Mouse (Mus musculus): Measurements from ENCODE around the gene Car15.

The Car15 gene

DNA sequence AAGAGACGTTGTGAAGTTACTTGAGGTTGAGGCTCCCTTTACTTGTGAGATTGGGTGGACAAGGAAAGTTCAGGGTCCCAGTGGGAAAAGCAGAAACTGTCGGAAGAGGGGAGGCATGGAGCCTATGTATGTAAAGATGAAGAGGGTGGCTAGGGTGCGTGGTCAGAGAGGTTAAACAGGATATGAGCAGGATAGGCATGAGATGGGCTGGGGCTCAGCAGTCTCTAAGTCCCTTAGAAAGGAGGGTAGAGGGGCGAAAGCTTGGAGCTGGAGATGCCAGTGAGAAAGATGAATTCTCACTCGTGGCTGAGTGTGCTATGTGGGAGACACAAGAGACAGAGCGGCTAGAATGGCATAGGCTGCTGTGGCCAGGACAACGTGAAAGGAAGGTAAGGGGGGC is 5.3 kb downstream of the Car15 start, which contains the start of gene B830017H08Rik:
Gene B830017H08Rik (plus strand): TSS at position 301 of the 400 bp plus-strand sequence.
- DNase-seq, result no peak

DNA sequence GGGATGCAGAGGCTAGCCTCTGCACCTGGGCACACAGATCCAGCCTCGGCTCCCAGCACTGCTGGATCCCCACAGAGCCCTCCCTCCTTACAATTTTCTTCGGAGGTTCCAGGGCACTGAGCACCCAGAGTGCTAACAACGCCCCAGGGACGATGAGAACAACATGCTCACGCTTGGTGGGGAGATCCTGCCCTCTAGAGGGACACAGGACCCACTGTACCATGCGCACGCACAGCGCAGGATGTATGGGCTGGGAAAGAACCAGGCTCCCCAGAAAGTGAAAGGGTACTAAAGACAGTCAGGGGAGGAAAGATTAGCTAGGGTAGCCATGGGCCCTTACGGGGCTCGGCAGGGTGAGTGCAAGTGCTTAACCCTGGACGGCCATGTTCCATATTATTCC is 6.4 kb downstream of the Car15 start:
- no peak for DNase-seq

DNA sequence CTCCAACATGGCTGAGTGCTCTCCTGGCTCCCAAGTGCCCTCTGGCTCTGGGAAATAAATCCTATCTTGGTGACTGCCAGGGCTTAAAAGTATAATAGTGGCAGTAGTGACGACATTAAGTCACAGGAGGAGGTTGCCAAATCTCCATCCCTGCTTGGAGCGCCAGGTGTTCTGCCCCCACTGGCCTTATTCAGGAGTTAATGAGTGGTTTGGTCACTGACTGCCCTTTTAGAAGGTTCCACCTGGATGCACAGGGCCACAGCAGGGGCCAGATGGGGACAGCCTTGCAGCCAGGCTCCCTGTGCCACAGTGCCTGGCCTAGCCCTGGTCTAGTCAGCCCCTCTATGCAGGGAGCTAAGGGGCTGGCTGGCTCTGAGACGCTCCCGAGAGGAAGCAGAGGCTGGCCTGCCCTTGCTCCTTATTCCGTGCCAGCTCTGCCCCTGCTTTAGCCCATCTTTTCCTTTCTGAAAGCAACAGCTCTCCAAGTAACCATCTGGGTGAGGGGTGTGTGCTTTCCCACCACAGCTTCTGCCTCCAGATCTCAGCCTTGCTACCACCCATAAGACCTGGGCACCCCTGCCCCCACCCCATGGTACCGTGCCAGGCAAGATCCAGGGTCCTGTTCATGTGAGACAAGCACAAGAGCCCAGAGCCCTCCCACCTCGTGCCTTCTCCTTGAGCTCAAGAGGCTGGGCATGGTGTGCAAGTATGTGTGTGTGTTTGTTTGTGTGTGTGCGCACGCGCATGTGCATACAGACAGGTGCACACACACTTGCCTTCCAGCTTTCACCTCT is 7.6 kb downstream of the Car15 start:
- DNase-seq, result peak; percentile 56 to 72

DNA sequence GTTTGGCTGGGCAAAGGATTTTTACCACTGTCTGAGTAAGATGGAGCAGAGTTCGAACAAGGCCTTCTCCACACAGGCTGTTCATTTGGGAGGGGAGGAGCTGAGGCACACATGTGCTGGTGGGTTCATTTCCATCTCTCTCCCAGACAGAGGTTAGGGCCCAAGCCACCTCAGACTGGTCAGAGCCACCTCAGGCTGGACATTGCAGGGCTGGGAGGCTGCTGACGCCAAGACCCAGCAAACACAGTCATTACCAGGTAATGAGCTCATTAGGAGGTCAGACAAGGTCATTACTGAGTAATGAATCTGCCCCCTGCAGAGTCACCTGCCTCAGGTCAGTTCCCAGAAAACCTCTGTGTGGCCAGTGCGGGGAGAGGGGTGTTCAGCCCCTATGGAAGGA is 9.3 kb downstream of the Car15 start:
- peak; percentile 76 to 80 for DNase-seq

DNA sequence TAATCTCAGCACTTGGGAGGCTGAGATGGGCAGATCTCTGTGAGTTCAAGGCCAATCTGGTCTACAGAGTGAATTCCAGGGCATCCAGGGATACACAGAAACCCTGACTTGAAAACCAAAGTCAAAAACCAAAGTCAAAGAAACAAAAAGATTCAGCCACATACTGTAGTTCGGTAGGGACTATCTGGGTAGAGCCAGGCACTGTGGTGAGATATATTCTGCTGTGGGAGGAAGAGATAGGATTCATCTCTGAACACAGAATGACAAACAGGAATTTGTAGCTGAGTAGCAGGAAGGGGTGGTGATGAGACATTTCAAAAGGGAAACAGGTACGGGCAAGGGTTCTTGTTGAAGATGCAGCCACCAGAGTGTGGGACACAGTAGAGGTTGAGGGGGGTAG is 9.9 kb downstream of the Car15 start:
- no peak for DNase-seq

DNA sequence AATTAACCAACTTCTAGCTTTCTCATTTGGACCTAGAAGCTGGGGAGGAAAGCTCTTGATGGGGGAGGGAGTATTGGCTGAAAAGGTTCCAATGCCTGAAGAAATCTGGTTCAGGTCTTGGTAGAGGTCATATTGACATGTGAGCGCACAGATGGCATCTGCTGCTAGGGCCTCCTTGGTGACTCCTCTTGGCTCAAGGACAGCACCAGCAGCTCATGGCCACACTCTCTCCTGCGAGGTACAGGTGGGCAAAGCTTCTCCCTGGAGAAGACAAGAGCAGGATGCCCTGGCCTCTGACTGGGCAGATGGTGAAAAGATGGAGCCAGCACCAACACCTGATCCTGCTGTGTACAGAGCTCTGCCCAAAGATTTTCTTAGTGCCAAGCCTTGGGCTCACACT is 11.7 kb downstream of the Car15 start:
- DNase-seq, result no peak

DNA sequence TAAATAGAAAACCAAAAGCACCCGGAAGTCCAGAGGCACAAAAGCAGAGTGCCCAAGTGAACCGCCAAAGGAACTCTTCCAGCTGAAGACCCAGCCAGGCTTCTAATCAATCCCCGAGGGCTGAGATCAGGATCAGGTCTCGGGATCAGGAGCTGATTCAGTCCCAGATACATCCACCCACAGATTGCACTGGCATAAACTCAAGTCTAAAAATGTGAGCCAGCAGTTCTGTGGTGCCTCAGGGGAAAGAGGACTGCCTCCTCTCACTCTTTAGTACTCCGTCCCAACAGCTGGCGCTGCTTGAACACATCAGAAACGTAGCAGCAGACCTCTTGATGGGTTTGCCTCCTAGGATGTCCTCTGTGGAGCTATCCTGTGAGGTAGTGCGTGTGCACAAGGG is 21.6 kb downstream of the Car15 start:
- no peak for DNase-seq

DNA sequence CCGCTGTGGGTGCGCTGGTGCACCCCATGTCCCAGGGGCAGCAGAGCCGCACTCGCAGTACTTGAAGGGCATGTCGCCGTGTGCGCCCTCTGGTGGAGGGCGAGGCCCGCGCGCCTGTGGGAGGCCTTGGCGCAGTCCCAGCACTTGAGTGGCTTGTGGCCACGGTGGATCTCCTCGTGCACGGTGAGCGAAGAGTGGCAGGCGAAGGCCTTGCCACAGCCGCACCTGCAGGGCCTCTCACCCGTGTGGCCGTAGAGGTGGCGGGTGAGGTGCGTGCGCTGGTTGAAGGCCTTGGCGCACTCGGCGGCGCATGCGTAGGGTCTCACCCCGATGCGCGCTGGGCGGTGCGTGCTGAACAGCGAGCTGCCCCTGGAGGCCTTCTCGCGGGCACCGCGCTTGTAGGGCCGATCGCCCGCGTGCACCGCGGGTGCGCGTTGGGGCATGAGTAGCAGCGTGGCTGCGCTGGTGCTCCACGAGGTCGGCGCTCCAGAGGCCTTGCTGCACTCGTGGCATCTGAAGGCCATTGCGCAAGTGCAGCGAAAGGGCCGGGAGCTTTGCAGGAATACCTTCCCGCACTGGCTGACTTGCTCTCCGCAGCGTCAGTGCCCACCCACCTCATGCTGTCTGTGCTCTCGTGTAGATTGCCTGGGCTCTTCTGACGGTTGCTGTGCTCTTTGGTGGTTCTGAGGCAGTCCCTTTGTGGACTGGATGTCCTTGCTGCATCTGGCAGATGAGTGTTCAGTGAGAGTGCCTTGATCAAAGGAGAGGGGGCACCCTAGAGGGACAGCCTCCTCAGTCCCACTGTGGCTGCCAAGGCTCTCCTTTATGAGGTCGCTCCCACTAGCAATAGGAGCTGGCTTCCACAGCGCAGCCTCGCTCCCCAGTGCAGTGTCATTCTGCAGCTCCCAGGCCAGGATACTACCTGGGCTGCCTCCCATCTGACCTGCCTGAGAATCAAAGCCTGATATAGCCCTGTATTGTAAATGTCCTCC is 22.5 kb downstream of the Car15 start:
- peak; percentile 62 to 82 for DNase-seq

DNA sequence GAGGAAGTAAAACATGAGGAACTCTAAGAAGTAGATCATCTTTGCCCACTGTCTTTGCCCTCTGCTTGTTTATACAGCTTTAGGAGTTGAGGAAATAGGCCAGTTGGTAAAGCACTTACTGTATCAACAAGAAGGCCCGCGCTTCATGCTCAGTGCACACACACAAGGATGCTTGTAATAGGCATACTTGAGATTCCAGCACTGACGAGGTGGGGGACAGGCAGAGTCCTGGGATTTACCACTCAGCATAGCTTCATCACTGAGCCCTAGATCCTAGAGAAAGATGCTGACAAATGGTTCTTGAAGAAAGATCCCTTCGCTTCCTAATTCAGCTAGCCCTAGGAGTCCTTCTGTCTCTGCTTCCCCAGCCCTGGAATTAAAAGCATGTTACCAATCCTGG is 25.0 kb downstream of the Car15 start:
- no peak for DNase-seq

DNA sequence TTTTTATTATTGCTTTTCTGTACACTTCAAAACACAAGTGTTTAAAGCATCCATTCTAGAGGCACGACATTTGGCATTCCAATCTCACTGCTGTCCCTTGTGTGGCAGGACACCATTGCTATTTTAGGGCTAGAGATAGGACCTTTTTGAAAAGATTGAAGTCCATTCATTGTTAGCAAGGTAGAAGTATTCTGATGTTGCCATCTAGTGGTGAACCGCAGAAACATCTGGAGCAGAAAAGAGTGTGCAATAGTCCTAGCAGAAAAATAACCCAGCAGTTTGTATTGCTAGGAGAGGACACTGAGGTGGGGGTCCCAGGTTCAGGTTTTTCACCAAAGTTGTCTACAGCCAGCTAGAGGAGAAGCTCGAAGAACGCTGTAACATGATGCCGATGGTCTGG is 26.0 kb downstream of the Car15 start:
- peak; percentile 48 to 54 for DNase-seq

DNA sequence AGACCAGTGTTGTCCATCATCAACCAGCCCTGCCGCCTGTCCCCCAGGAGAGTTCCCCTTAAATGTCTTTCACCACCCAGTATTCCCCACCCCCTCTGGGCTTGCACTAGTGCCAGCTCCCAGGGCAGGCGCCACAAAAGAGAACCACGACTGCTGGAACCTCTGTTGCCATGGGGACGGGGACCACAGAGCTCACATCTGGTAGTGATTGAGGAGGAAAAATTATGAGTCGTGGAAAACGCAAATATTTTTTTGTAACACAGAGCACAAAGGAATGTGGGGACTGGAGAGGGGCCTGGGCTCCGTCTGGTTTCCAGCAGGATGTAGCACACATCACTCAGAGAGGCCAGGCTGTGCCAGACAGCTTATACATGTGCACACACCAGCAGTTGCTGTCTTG is 28.5 kb downstream of the Car15 start:
- DNase-seq, result no peak

DNA sequence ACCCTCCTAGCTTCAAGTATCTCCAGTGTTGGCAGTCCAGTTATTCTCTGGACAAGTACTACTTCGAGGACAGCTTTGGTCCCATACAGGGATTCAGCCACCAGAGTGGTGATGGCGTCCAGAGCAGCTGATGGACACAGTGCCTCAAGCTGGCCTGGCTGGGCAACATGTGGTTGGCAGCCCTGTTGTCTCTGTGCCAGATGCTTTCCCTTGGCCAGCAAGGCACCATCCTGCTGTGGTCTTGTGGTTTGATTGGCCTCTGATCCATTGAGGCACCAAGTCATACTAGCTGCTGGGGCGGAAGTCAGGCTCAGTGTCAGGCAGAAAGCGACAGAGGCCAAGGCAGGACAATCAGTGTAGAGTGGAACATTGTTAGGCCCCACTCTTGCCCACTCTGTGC is 29.0 kb downstream of the Car15 start:
- no peak for DNase-seq

DNA sequence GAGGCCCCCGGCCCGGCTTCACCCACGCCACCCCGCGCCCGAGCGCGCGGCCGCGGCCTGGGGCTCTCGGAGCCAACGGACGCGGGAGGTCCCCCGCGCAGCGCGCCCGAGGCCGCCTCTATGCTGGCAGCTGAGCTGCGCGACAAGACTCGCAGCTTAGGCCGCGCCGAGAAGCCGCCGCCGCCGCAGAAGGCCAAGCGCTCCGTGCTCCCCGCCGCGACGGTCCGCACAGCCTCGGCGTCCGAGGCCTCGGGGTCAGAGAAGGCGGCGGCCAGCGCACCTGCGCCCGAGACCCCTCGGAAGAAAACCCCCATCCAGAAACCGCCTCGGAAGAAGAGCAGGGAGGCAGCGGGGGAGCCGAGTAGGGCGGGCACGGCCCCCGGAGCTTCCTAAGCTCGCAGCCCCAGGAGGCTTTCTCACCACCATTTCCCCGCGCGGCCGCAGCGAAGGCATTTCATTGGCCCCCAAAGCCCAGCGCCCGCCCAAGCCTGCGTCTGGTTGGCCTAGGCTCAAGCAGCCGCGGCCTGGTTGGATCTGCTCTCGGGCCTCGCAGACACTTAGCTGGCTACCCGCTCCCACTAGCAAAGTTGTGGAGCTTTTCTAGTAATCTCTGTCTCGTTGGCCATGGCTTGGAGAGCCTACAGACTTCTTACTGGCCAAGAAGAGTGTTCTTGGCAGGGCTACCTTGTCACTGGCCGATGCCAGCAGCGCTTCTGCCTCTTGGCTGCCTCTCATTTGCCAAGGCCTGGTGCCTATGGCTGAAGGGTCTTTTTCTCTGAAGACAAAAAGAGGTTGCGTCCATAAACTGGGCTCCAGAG is 30.8 kb downstream of the Car15 start:
- peak; percentile 82 to 91 for DNase-seq

DNA sequence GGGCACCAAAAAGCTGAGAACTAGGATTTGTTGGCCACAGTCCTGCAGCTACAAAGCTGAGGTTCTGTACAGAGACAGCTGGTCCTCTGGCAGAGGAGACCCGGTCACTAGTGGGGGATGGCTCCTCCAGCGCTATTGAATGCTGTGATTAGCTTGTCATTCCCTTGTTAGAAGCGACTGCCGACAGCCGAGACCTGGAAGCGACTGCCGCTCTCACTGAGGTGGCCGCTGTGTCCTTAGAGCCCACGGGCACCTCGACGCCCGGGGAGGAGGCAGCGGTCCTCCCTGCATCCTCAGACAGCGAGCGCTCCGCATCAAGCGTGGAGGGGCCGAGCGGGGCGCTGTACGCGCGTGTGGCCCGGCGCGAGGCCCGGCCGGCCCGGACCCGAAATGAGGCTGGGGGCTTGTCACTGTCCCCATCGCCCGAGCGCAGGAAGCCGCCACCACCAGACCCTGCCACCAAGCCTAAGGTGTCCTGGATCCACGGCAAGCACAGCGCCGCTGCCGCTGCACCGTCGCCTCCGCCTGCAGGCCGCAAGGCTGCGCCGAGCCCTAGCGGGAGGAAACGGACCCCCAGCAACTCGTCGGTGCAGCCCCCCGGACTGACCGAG is 31.5 kb downstream of the Car15 start:
- DNase-seq, result peak in 1 of 2 experiments; percentile 37

DNA sequence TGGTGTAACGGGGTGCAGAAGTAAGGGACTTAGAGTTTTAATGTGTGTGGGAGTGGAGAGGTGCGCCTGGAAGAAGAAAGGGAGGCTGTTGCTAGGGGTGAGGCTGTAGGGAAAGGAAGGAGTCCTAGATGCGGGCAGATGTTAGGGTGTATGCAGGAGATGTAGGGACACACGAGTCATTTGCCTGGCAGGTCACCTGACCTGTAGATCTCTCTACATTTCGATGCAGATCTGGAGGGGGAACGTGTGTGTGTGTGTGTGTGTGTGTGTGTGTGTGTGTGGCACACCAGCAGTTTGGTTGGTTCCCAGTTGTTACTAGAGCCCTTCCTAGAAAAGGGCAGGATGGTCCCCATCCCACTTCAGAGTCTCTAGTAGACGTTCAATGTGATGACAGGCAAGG is 33.2 kb downstream of the Car15 start:
- no peak for DNase-seq

DNA sequence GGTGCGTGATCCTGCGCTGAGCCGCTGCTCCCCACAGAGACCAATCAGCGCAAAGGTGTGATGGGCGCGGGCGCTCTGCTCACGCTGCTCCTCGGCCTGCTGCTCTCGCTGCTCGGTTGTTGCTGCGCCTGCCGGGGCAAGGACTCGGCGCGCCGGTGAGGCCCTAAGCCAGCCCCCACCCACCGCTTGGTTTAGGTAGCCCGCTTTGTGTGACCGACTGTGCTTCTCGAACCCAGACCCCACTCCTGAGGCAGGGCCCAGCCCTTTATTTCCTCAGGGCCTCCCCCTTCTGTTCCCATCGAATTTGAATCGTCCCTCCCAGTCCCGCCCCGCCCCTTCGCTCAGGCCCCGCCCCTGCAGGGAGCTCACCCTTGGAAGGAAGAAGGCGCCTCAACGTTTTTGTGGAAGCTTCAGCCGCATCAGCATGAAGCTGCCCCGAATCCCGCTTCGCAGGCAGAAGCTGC is 33.7 kb downstream of the Car15 start:
- DNase-seq, result peak in 1 of 2 experiments; percentile 63

DNA sequence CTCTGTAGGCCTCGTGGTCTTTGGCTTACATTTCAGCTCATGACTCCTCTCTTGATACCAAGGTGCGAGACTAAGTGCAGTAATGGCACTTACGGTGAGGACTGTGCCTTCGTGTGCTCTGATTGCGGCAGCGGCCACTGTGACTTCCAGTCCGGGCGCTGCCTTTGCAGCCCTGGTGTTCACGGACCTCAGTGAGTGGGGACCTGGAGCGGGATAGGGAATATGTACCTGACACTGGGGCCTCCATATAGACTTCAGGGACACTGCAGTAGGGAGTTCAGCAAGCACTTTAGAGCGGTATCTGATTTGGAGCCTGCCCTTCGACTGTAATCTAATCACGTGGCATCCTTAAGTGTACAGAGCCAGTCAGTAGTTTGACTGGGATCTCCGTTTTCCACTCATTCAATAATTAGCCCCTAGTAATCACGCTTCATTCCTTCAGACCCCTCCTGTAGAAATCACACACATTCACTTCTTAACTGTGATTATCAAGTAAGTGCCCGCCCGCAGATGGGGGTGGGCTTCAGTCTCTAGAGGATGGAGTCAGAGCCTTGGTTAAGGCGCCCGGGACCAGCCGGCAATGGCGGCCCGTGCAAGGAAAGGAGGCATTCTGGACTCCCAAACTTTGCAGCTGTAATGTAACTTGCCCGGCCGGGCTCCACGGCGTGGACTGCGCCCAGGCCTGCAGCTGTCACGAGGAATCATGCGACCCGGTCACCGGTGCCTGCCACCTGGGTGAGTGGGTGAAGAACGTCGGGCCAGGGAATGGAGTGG is 34.3 kb downstream of the Car15 start:
- DNase-seq, result no peak

DNA sequence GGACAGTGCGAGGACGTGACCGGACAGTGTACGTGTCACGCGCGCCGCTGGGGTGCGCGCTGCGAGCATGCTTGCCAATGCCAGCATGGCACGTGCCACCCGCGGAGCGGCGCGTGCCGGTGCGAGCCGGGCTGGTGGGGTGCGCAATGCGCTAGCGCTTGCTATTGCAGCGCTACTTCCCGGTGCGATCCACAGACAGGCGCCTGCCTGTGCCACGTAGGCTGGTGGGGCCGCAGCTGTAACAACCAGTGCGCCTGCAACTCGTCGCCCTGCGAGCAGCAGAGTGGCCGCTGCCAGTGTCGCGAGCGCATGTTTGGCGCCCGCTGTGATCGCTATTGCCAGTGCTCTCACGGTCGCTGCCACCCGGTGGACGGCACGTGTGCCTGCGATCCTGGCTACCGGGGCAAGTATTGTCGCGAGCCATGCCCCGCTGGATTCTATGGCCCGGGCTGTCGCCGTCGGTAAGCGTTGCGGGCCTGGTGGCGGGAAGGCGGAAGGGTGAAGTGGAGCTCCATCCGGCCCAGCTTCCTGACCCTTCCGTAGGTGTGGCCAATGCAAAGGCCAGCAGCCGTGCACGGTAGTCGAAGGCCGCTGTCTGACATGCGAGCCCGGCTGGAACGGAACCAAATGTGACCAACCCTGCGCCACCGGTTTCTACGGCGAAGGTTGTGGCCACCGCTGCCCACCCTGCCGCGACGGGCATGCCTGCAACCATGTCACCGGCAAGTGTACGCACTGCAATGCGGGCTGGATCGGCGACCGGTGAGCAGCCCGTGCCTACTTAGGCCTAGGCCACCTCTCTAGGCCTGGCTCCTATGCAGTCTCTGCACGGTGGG is 35.1 kb downstream of the Car15 start:
- DNase-seq, result peak; percentile 40 to 66

DNA sequence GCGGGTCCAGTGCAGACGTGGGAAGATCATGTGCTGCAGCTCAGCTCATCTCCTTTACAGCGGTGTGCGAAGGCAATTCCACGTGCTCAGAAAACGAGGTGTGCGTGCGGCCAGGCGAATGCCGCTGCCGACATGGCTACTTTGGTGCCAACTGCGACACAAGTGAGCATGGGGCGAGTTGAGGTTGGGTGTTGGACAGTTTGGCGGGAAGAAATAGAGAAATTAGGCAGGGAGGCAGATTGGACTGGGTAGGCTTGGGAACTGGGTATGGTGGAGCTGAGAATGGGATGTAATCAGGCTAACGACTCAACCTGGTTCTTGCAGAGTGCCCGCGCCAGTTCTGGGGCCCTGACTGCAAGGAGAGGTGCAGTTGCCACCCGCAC is 35.7 kb downstream of the Car15 start:
- DNase-seq, result no peak

DNA sequence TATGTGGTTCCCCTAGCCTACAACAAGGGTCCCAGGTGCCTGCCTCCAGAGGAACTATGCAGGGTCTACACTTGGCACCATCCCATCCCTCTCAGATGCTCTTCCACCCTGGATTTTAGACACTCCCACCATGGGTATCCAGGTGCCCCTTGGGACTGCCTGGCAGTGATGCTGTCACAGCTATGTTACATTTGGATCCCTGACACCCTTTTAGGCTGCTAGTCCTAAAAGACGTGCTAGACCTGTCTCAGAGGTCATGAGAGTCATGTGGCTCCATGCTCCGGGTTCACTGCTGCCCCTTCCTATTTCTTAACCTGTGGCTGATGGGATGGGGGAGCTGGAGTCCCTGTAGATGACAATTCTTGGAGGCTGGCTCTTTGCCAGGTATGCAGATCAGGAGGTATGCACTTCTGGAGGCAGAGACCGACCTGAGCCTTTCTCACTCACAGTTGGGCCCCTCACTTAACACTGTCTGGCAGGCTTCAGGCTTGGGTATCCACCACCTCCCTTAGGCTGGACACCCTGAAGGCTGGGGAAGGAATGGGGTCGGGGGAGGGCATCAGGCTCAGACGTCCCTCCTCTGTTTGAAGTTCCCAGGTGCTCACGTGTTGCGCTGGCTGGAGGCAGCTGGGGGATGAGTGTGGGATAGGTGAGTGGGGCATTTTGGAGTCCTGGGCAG is 36.2 kb downstream of the Car15 start:
- DNase-seq, result no peak
